Mouse (Mus musculus): ENCODE data around the gene Gm266.

- no peak for TF ChIP-seq POLR2A (IDR thresholded peaks at IDR 0.05; ENCODE audit: insufficient read depth, low read depth, low read length)
- no peak for TF ChIP-seq CTCF (IDR thresholded peaks at IDR 0.05; ENCODE audit: insufficient read depth, low read depth, low read length)
Measured at GRCm38 (mm10) chr12:111503063-111503567, 17.5 kb upstream of the Gm266 start.

Data from olfactory bulb, adult 2 months (tissue).